Mouse (Mus musculus): ENCODE data around the gene Sec61a2.

The Sec61a2 gene

GRCm38 (mm10) chr2:5888865-5889264 lies 6.4 kb downstream of the Sec61a2 start:
- no peak for DNase-seq (ENCODE audit: low spot score in 2 of 2)

- DNase-seq (ENCODE audit: low spot score in 2 of 2): no peak
Observed at GRCm38 (mm10) chr2:5877446-5877845, 17.8 kb downstream of the Sec61a2 start.

- no peak for DNase-seq (ENCODE audit: low spot score in 2 of 2)
Observed at GRCm38 (mm10) chr2:5869746-5870145, 25.5 kb downstream of the Sec61a2 start.

- DNase-seq (ENCODE audit: low spot score in 2 of 2): no peak
Observed at GRCm38 (mm10) chr2:5867681-5868080, 27.6 kb downstream of the Sec61a2 start.

GRCm38 (mm10) chr2:5862834-5863233 lies 32.4 kb downstream of the Sec61a2 start, which contains the start of gene Gm13199:
Gm13199 (minus strand) TSS chr2:5862934.
- DNase-seq (ENCODE audit: low spot score in 2 of 2): no peak

GRCm38 (mm10) chr2:5851866-5852265 lies 43.4 kb downstream of the Sec61a2 start:
- DNase-seq (ENCODE audit: low spot score in 2 of 2): no peak

- DNase-seq (ENCODE audit: low spot score in 2 of 2): no peak
Observed at GRCm38 (mm10) chr2:5851116-5851515, 44.1 kb downstream of the Sec61a2 start.

GRCm38 (mm10) chr2:5845826-5846225 lies 49.4 kb downstream of the Sec61a2 start:
- no peak for DNase-seq (ENCODE audit: low spot score in 2 of 2)

GRCm38 (mm10) chr2:5844873-5845631 lies 50.2 kb downstream of the Sec61a2 start, which contains the start of the genes Nudt5 and Cdc123:
Nudt5 (plus strand) TSS chr2:5845019.
Cdc123 (minus strand) TSS chr2:5845164.
- DNase-seq (ENCODE audit: low spot score in 2 of 2): peak; percentile 90 to 95

- no peak for DNase-seq (ENCODE audit: low spot score in 2 of 2)
Observed at GRCm38 (mm10) chr2:5844181-5844872, 50.9 kb downstream of the Sec61a2 start.

- no peak for DNase-seq (ENCODE audit: low spot score in 2 of 2)
Observed at GRCm38 (mm10) chr2:5840815-5841214, 54.4 kb downstream of the Sec61a2 start.

- DNase-seq (ENCODE audit: low spot score in 2 of 2): no peak
Observed at GRCm38 (mm10) chr2:5825265-5825913, 69.8 kb downstream of the Sec61a2 start.

- no peak for DNase-seq (ENCODE audit: low spot score in 2 of 2)
Observed at GRCm38 (mm10) chr2:5824685-5825084, 70.5 kb downstream of the Sec61a2 start.

GRCm38 (mm10) chr2:5824213-5824612 lies 71.0 kb downstream of the Sec61a2 start:
- no peak for DNase-seq (ENCODE audit: low spot score in 2 of 2)

- no peak for DNase-seq (ENCODE audit: low spot score in 2 of 2)
Observed at GRCm38 (mm10) chr2:5822449-5822848, 72.8 kb downstream of the Sec61a2 start.

- no peak for DNase-seq (ENCODE audit: low spot score in 2 of 2)
Observed at GRCm38 (mm10) chr2:5821264-5821663, 74.0 kb downstream of the Sec61a2 start.

All from frontal cortex, postnatal 36 days (tissue).